Mouse (Mus musculus) MEL (cell line): ENCODE data around the gene Krtcap3. TPM values are rescaled to one million over a fixed set of nuclear protein-coding genes. Genes with fewer than 3 reads are reported as not detected.
A peak's percentile ranks its signal among the peaks of the same experiment; 100 is the strongest.

Experiments used
- DNase-seq: peaks from one replicate; pipeline ENCODE4 v3.0.0; 2011; ENCODE audit warnings: low read depth, low spot score
- H3K27ac ChIP-seq: 2 replicates; pipeline ENCODE4 v1.5.1; 2012; ENCODE audit warnings: low read depth, mild to moderate bottlenecking, control low read depth, low read length, moderate library complexity; ENCODE audit not compliant: control insufficient read depth
- H3K27me3 ChIP-seq, 2 experiments: fragments of 150-350 bp in 1 of 2; sonication (generic) in 1 of 2; 2 replicates each; pipeline ENCODE4 v1.6.1; 2012; ENCODE audit warnings: low read length in 2 of 2, mild to moderate bottlenecking in 2 of 2, improper control_type of control experiment in 1 of 2, moderate library complexity in 1 of 2; ENCODE audit not compliant: insufficient read depth in 2 of 2, control insufficient read depth in 1 of 2
- H3K36me3 ChIP-seq, 2 experiments: 2 replicates each; pipeline ENCODE4 v1.6.1; 2012 to 2014; ENCODE audit warnings: low read length in 2 of 2, improper control_type of control experiment in 1 of 2, inconsistent platforms in 1 of 2, mild to moderate bottlenecking in 1 of 2; ENCODE audit not compliant: insufficient read depth in 2 of 2, control insufficient read depth in 1 of 2
- H3K4me1 ChIP-seq, 2 experiments: fragments of 150-350 bp in 1 of 2; sonication (generic) in 1 of 2; 2 replicates each; pipeline ENCODE4 v1.6.1; 2012; ENCODE audit warnings: low read length in 2 of 2, improper control_type of control experiment in 1 of 2, mild to moderate bottlenecking in 1 of 2; ENCODE audit not compliant: insufficient read depth in 2 of 2, control insufficient read depth in 1 of 2
- H3K4me3 ChIP-seq, 2 experiments: fragments of 150-350 bp in 1 of 2; sonication (generic) in 1 of 2; 2 replicates each; pipeline ENCODE4 v1.5.1; 2012; ENCODE audit warnings: low read depth in 2 of 2, low read length in 2 of 2, mild to moderate bottlenecking in 2 of 2, moderate library complexity in 2 of 2, control low read depth in 1 of 2, improper control_type of control experiment in 1 of 2; ENCODE audit not compliant: control insufficient read depth in 1 of 2, insufficient read depth in 1 of 2
- H3K79me2 ChIP-seq: 2 replicates; pipeline ENCODE4 v1.6.1; 2012; ENCODE audit warnings: mild to moderate bottlenecking, low read length, moderate library complexity; ENCODE audit not compliant: control insufficient read depth, poor library complexity, insufficient read depth
- H3K9ac ChIP-seq: 2 replicates; pipeline ENCODE4 v1.6.1; 2012; ENCODE audit warnings: low read depth, mild to moderate bottlenecking, control low read depth, low read length, moderate library complexity; ENCODE audit not compliant: control insufficient read depth, poor library complexity, severe bottlenecking
- H3K9me3 ChIP-seq: fragments of 150-350 bp; sonication (generic); replicated peaks from 2 replicates; pipeline ENCODE4 v1.6.1; 2012; ENCODE audit warnings: mild to moderate bottlenecking, low read length, improper control_type of control experiment, moderate library complexity; ENCODE audit not compliant: insufficient read depth
- BHLHE40 ChIP-seq: IDR thresholded peaks from 2 replicates; pipeline ENCODE4 v1.6.1; 2012; ENCODE audit warnings: low read depth, mild to moderate bottlenecking, inconsistent platforms, low read length, improper control_type of control experiment, borderline replicate concordance
- CHD1 ChIP-seq: IDR thresholded peaks from 2 replicates; pipeline ENCODE4 v1.6.1; 2012; ENCODE audit warnings: low read depth, mild to moderate bottlenecking, inconsistent platforms, low read length, improper control_type of control experiment
- CHD2 ChIP-seq: IDR thresholded peaks from 2 replicates; pipeline ENCODE4 v1.6.1; 2011; ENCODE audit warnings: low read length, improper control_type of control experiment
- CTCF ChIP-seq, 3 experiments: IDR thresholded peaks in 2 of 3; conservative IDR thresholded peaks in 1 of 3; 2 replicates each; pipeline ENCODE4 v1.5.1; 2011 to 2012; ENCODE audit warnings: low read length in 3 of 3, low read depth in 2 of 3, mild to moderate bottlenecking in 2 of 3, improper control_type of control experiment in 1 of 3, inconsistent platforms in 1 of 3, mixed read lengths in 1 of 3, moderate library complexity in 1 of 3; ENCODE audit not compliant: control insufficient read depth in 1 of 3, insufficient read depth in 1 of 3, poor library complexity in 1 of 3, severe bottlenecking in 1 of 3
- E2F4 ChIP-seq: IDR thresholded peaks from 2 replicates; pipeline ENCODE4 v1.6.1; 2011; ENCODE audit warnings: low read depth, low read length, improper control_type of control experiment, borderline replicate concordance
- ELF1 ChIP-seq: IDR thresholded peaks from 2 replicates; pipeline ENCODE4 v1.6.1; 2014; ENCODE audit warnings: low read depth, mild to moderate bottlenecking, inconsistent platforms, low read length, improper control_type of control experiment, moderate library complexity
- EP300 ChIP-seq, 2 experiments: IDR thresholded peaks; 2 replicates each; pipeline ENCODE4 v1.6.1; 2011; ENCODE audit warnings: improper control_type of control experiment in 2 of 2, low read length in 2 of 2, low read depth in 1 of 2, mild to moderate bottlenecking in 1 of 2
- ETS1 ChIP-seq: IDR thresholded peaks from 2 replicates; pipeline ENCODE4 v1.6.1; 2012; ENCODE audit warnings: low read depth, mild to moderate bottlenecking, inconsistent platforms, low read length, improper control_type of control experiment, moderate library complexity
- GABPA ChIP-seq: IDR thresholded peaks from 2 replicates; pipeline ENCODE4 v1.6.1; 2012; ENCODE audit warnings: low read depth, mild to moderate bottlenecking, inconsistent platforms, low read length, improper control_type of control experiment, moderate library complexity
- GATA1 ChIP-seq: IDR thresholded peaks from 2 replicates; pipeline ENCODE4 v1.6.1; 2011; ENCODE audit warnings: low read depth, low read length, improper control_type of control experiment
- HCFC1 ChIP-seq: IDR thresholded peaks from 2 replicates; pipeline ENCODE4 v1.6.1; 2012; ENCODE audit warnings: low read depth, mild to moderate bottlenecking, inconsistent platforms, low read length, improper control_type of control experiment, moderate library complexity
- JUND ChIP-seq: IDR thresholded peaks from 2 replicates; pipeline ENCODE4 v1.6.1; 2011; ENCODE audit warnings: low read depth, mild to moderate bottlenecking, improper control_type of control experiment, low read length
- KAT2A ChIP-seq: conservative IDR thresholded peaks from 2 replicates; pipeline ENCODE4 v1.6.1; 2012; ENCODE audit warnings: low read depth, low read length, improper control_type of control experiment, inconsistent platforms
- MAFK ChIP-seq: IDR thresholded peaks from 2 replicates; pipeline ENCODE4 v1.6.1; 2011; ENCODE audit warnings: low read depth, mild to moderate bottlenecking, low read length, improper control_type of control experiment, borderline replicate concordance
- MAX ChIP-seq: IDR thresholded peaks from 2 replicates; pipeline ENCODE4 v1.6.1; 2011; ENCODE audit warnings: low read length, improper control_type of control experiment
- MAZ ChIP-seq: IDR thresholded peaks from 2 replicates; pipeline ENCODE4 v1.6.1; 2012; ENCODE audit warnings: low read depth, mild to moderate bottlenecking, inconsistent platforms, low read length, improper control_type of control experiment
- MEF2A ChIP-seq: IDR thresholded peaks from 2 replicates; pipeline ENCODE4 v1.6.1; 2014; ENCODE audit warnings: low read depth, mild to moderate bottlenecking, inconsistent platforms, low read length, improper control_type of control experiment; ENCODE audit not compliant: poor library complexity, insufficient replicate concordance, severe bottlenecking; ENCODE audit errors: extremely low read depth
- MXI1 ChIP-seq: IDR thresholded peaks from 2 replicates; pipeline ENCODE4 v1.6.1; 2011; ENCODE audit warnings: mild to moderate bottlenecking, low read depth, low read length, improper control_type of control experiment
- MYB ChIP-seq: IDR thresholded peaks from 2 replicates; pipeline ENCODE4 v1.6.1; 2011; ENCODE audit warnings: mild to moderate bottlenecking, low read depth, low read length, improper control_type of control experiment
- MYC ChIP-seq: IDR thresholded peaks from 2 replicates; pipeline ENCODE4 v1.6.1; 2011; ENCODE audit warnings: low read depth, mild to moderate bottlenecking, low read length, improper control_type of control experiment, moderate library complexity
- NELFE ChIP-seq: IDR thresholded peaks from 2 replicates; pipeline ENCODE4 v1.6.1; 2011; ENCODE audit warnings: low read depth, low read length, improper control_type of control experiment
- NRF1 ChIP-seq: IDR thresholded peaks from 2 replicates; pipeline ENCODE4 v1.6.1; 2014; ENCODE audit warnings: low read depth, mild to moderate bottlenecking, inconsistent platforms, low read length, improper control_type of control experiment, moderate library complexity; ENCODE audit not compliant: poor library complexity, insufficient read depth, severe bottlenecking
- POLR2A ChIP-seq, 2 experiments: IDR thresholded peaks; 2 replicates each; pipeline ENCODE4 v1.6.1; 2011 to 2012; ENCODE audit warnings: low read length in 2 of 2, mild to moderate bottlenecking in 2 of 2, control low read depth in 1 of 2, improper control_type of control experiment in 1 of 2, low read depth in 1 of 2, moderate library complexity in 1 of 2; ENCODE audit not compliant: control insufficient read depth in 1 of 2, insufficient read depth in 1 of 2, poor library complexity in 1 of 2
- POLR2AphosphoS2 ChIP-seq: IDR thresholded peaks from 2 replicates; pipeline ENCODE4 v1.6.1; 2011; ENCODE audit warnings: low read length, improper control_type of control experiment
- POLR2AphosphoS5 ChIP-seq: IDR thresholded peaks from 2 replicates; pipeline ENCODE4 v1.6.1; 2012; ENCODE audit warnings: low read depth, borderline replicate concordance, mild to moderate bottlenecking, inconsistent platforms, low read length, moderate library complexity, mixed read lengths
- RAD21 ChIP-seq: IDR thresholded peaks from 2 replicates; pipeline ENCODE4 v1.6.1; 2011; ENCODE audit warnings: mild to moderate bottlenecking, low read depth, low read length, improper control_type of control experiment
- SIN3A ChIP-seq: IDR thresholded peaks from 2 replicates; pipeline ENCODE4 v1.6.1; 2012; ENCODE audit warnings: low read length, improper control_type of control experiment, inconsistent platforms
- SMC3 ChIP-seq: IDR thresholded peaks from 2 replicates; pipeline ENCODE4 v1.6.1; 2011; ENCODE audit warnings: low read depth, low read length, improper control_type of control experiment
- TAL1 ChIP-seq: IDR thresholded peaks from 2 replicates; pipeline ENCODE4 v1.6.1; 2012; ENCODE audit warnings: mild to moderate bottlenecking, inconsistent platforms, low read length, moderate library complexity, mixed read lengths
- TBP ChIP-seq: IDR thresholded peaks from 2 replicates; pipeline ENCODE4 v1.8.0; 2011; ENCODE audit warnings: low read depth, low read length, improper control_type of control experiment
- TCF12 ChIP-seq: IDR thresholded peaks from 2 replicates; pipeline ENCODE4 v1.6.1; 2014; ENCODE audit warnings: low read depth, mild to moderate bottlenecking, inconsistent platforms, low read length, improper control_type of control experiment, moderate library complexity
- UBTF ChIP-seq: IDR thresholded peaks from 2 replicates; pipeline ENCODE4 v1.6.1; 2012; ENCODE audit warnings: low read depth, mild to moderate bottlenecking, inconsistent platforms, low read length, improper control_type of control experiment, moderate library complexity, borderline replicate concordance; ENCODE audit not compliant: insufficient read depth
- USF1 ChIP-seq: IDR thresholded peaks from 2 replicates; pipeline ENCODE4 v1.6.1; 2014; ENCODE audit warnings: low read depth, mild to moderate bottlenecking, inconsistent platforms, low read length, improper control_type of control experiment, moderate library complexity
- USF2 ChIP-seq, 2 experiments: IDR thresholded peaks; 2 replicates each; pipeline ENCODE4 v1.6.1; 2011 to 2012; ENCODE audit warnings: improper control_type of control experiment in 2 of 2, low read length in 2 of 2, borderline replicate concordance in 1 of 2, inconsistent platforms in 1 of 2, low read depth in 1 of 2, mild to moderate bottlenecking in 1 of 2; ENCODE audit not compliant: insufficient read depth in 1 of 2
- ZC3H11A ChIP-seq: IDR thresholded peaks from 2 replicates; pipeline ENCODE4 v1.6.1; 2012; ENCODE audit warnings: low read depth, mild to moderate bottlenecking, inconsistent platforms, low read length, improper control_type of control experiment
- ZKSCAN1 ChIP-seq: IDR thresholded peaks from 2 replicates; pipeline ENCODE4 v1.6.1; 2012; ENCODE audit warnings: low read depth, mild to moderate bottlenecking, inconsistent platforms, low read length, improper control_type of control experiment, moderate library complexity
- ZMIZ1 ChIP-seq: IDR thresholded peaks from 2 replicates; pipeline ENCODE4 v1.6.1; 2012; ENCODE audit warnings: low read depth, mild to moderate bottlenecking, inconsistent platforms, low read length, improper control_type of control experiment, moderate library complexity
- polyA plus RNA-seq, 2 experiments: library from polyadenylated mRNA; stranded (reverse) in 1 of 2; unstranded in 1 of 2; fragments of >175 nt in 1 of 2; fragments of >200 nt in 1 of 2; gene quantifications; 2 replicates each; pipeline versions ENCODE4 v1.2.1 to v1.2.4; 2012; ENCODE audit warnings: low replicate concordance in 2 of 2, low read depth in 1 of 2; ENCODE audit not compliant: insufficient read length in 2 of 2, insufficient read depth in 1 of 2, missing spikeins in 1 of 2
- total RNA-seq: library from RNA; depleted of rRNA; stranded (reverse); fragments of 300-350 nt; gene quantifications from 2 replicates; pipeline ENCODE4 v1.2.3, GENCODE M21; 2012

The Krtcap3 gene
- total and polyA plus RNA-seq, 3 experiments, result 1.2 to 3.3 TPM; not detected in 1

- Histone ChIP-seq H3K36me3 (peaks cover 17 to 38% of the 10 kb centered on the region in 2 experiments), H3K79me2 (peaks cover 52% of the 10 kb centered on the region), H3K9ac (peak overlapping the region; percentile 95), H3K27me3 (no peaks in the 10 kb centered on the region), H3K4me3 (peak overlapping the region; percentile 74), H3K27ac (peak overlapping the region; percentile 84), H3K4me1 (peaks cover 13 to 15% of the 10 kb centered on the region in 2 experiments), H3K9me3 (no peaks in the 10 kb centered on the region)
- TF ChIP-seq MAZ (no peak), MEF2A (no peak), MAX (no peak), POLR2AphosphoS2 (no peak), USF1 (no peak), UBTF (peak; percentile 82; the same call in 1 of the 2 replicates), GABPA (0 out of 2 replicates have a peak, but pooled peaks have one; percentile 30), CHD2 (no peak), NRF1 (no peak), ETS1 (no peak), KAT2A (no peak), HCFC1 (no peak), ZMIZ1 (no peak), E2F4 (no peak), TCF12 (no peak), TAL1 (no peak), NELFE (no peak), SIN3A (no peak), TBP (peak; percentile 49; the same call in 1 of the 2 replicates), ZKSCAN1 (no peak), ZC3H11A (no peak), ELF1 (no peak), EP300 (IDR thresholded peaks at IDR 0.05; ENCODE audit: low read depth in 1 of 2, low read length in 2 of 2) (no peak), MXI1 (no peak; the same call in 1 of the 2 replicates), MAFK (no peak), MYB (no peak), USF2 (IDR thresholded peaks at IDR 0.05; ENCODE audit: borderline replicate concordance in 1 of 2, insufficient read depth in 1 of 2, low read depth in 1 of 2, low read length in 2 of 2) (no peak), BHLHE40 (no peak), POLR2A (IDR thresholded peaks at IDR 0.05; ENCODE audit: control insufficient read depth in 1 of 2, insufficient read depth in 1 of 2, low read depth in 1 of 2, low read length in 2 of 2, poor library complexity in 1 of 2) (peak in 1 of 2 experiments; percentile 41; a peak in 2 of 4 replicates), CHD1 (no peak), RAD21 (no peak), CTCF (IDR thresholded peaks at IDR 0.05 in 2 of 3, conservative IDR thresholded peaks at IDR 0.05 in 1 of 3; ENCODE audit: control insufficient read depth in 1 of 3, insufficient read depth in 1 of 3, low read depth in 2 of 3, low read length in 3 of 3, poor library complexity in 1 of 3, severe bottlenecking in 1 of 3) (0 out of 6 replicates have a peak, but pooled peaks of 1 of the 3 experiments have one; percentile 0), POLR2AphosphoS5 (no peak), JUND (no peak), SMC3 (no peak), GATA1 (no peak), MYC (no peak)
- peak; percentile 82 for DNase-seq
Observed at GRCm38 (mm10) chr5:31219911-31220447, 31.5 kb upstream of the Krtcap3 start.
